Mouse (Mus musculus) E14TG2a.4 (cell line): Measurements from ENCODE around the gene Rnase12.

Experiments
- H3K27me3 ChIP-seq: 2 replicates; pipeline ENCODE4 v1.6.1; 2014; ENCODE audit warnings: low read length, control low read depth; ENCODE audit not compliant: insufficient read depth
- H3K36me3 ChIP-seq: 2 replicates; pipeline ENCODE4 v1.6.1; 2014; ENCODE audit warnings: low read length, control low read depth; ENCODE audit not compliant: insufficient read depth
- H3K4me1 ChIP-seq: replicated peaks from 2 replicates; pipeline ENCODE4 v1.6.1; 2014; ENCODE audit warnings: low read depth, low read length, control low read depth
- H3K4me3 ChIP-seq: replicated peaks from 2 replicates; pipeline ENCODE4 v1.5.1; 2014; ENCODE audit warnings: mild to moderate bottlenecking, low read length
- H3K9me3 ChIP-seq: 2 replicates; pipeline ENCODE4 v1.6.1; 2014; ENCODE audit warnings: low read length, control low read depth
- CTCF ChIP-seq: conservative IDR thresholded peaks from 2 replicates; pipeline ENCODE4 v1.5.1; 2014; ENCODE audit warnings: low read length
- NANOG ChIP-seq: IDR thresholded peaks from 2 replicates; pipeline ENCODE4 v1.6.1; 2014; ENCODE audit warnings: borderline replicate concordance, low read length, mixed read lengths
- POU5F1 ChIP-seq: IDR thresholded peaks from 2 replicates; pipeline ENCODE4 v1.6.1; 2014; ENCODE audit warnings: low read length, borderline replicate concordance

The Rnase12 gene

GRCm38 (mm10) chr14:51094096-51094875 lies 36.8 kb upstream of the Rnase12 start:
- Histone ChIP-seq H3K36me3 (no peaks in the 10 kb centered on the region), H3K4me1 (peaks cover 13% of the 10 kb centered on the region), H3K9me3 (no peaks in the 10 kb centered on the region), H3K4me3 (no peak overlapping the region), H3K27me3 (no peaks in the 10 kb centered on the region)
- no peak for TF ChIP-seq POU5F1
- TF ChIP-seq NANOG: no peak
- TF ChIP-seq CTCF: no peak

GRCm38 (mm10) chr14:51093496-51093895 lies 36.0 kb upstream of the Rnase12 start:
- Histone ChIP-seq H3K27me3 (no peaks in the 10 kb centered on the region), H3K4me3 (no peak overlapping the region), H3K9me3 (no peaks in the 10 kb centered on the region), H3K36me3 (no peaks in the 10 kb centered on the region), H3K4me1 (peaks cover 13% of the 10 kb centered on the region)
- TF ChIP-seq NANOG (no peak), CTCF (no peak), POU5F1 (no peak)

GRCm38 (mm10) chr14:51092073-51092620 lies 34.7 kb upstream of the Rnase12 start:
- peaks cover 18% of the 10 kb centered on the region for H3K4me1 ChIP-seq
- H3K27me3 ChIP-seq: no peaks in the 10 kb centered on the region
- H3K4me3 ChIP-seq: no peak overlapping the region
- TF ChIP-seq NANOG: no peak
- TF ChIP-seq CTCF: no peak
- no peak for TF ChIP-seq POU5F1
- H3K36me3 ChIP-seq: no peaks in the 10 kb centered on the region
- H3K9me3 ChIP-seq: no peaks in the 10 kb centered on the region

GRCm38 (mm10) chr14:51090921-51091900 lies 33.8 kb upstream of the Rnase12 start, which contains the start of the genes Rnase4 and Ang:
Rnase4 (plus strand) TSS chr14:51091077.
Ang (plus strand) TSS chr14:51091150.
- Histone ChIP-seq H3K9me3 (no peaks in the 10 kb centered on the region), H3K27me3 (no peaks in the 10 kb centered on the region), H3K4me3 (peak within 1 kb of the TSS; percentile 89), H3K4me1 (peaks cover 18% of the 10 kb centered on the region), H3K36me3 (no peaks in the 10 kb centered on the region)
- TF ChIP-seq NANOG: no peak
- no peak for TF ChIP-seq POU5F1
- no peak for TF ChIP-seq CTCF

GRCm38 (mm10) chr14:51090077-51090781 lies 32.8 kb upstream of the Rnase12 start:
- peaks cover 22% of the 10 kb centered on the region for H3K4me1 ChIP-seq
- no peak for TF ChIP-seq NANOG
- no peak for TF ChIP-seq POU5F1
- H3K27me3 ChIP-seq: no peaks in the 10 kb centered on the region; the same call in 1 of the 2 replicates

GRCm38 (mm10) chr14:51089674-51090076 lies 32.2 kb upstream of the Rnase12 start:
- Histone ChIP-seq H3K27me3 (peaks cover 5% of the 10 kb centered on the region), H3K9me3 (no peaks in the 10 kb centered on the region), H3K36me3 (no peaks in the 10 kb centered on the region), H3K4me1 (peaks cover 22% of the 10 kb centered on the region), H3K4me3 (peak overlapping the region; percentile 89)
- TF ChIP-seq CTCF (no peak), NANOG (no peak), POU5F1 (no peak)

More at GRCm38 (mm10) chr14:51090077-51090781, 32.8 kb upstream of the Rnase12 start:
- Histone ChIP-seq H3K36me3 (no peaks in the 10 kb centered on the region), H3K4me3 (peak overlapping the region; percentile 89), H3K9me3 (no peaks in the 10 kb centered on the region)

- Histone ChIP-seq H3K9me3 (no peaks in the 10 kb centered on the region), H3K36me3 (no peaks in the 10 kb centered on the region), H3K4me1 (peaks cover 26% of the 10 kb centered on the region), H3K27me3 (peaks cover 8% of the 10 kb centered on the region), H3K4me3 (peak overlapping the region; percentile 89)
- TF ChIP-seq NANOG: no peak
- no peak for TF ChIP-seq CTCF
- TF ChIP-seq POU5F1: no peak
Measured at GRCm38 (mm10) chr14:51088970-51089673, 31.7 kb upstream of the Rnase12 start.
